Mouse (Mus musculus): ENCODE measurements at regions not wholly inside any gene's neighbourhood (a gene's known extent, or its start where the extent isn't known, plus 50 kb on each side); places are given as distances from the start of the nearest gene placed in this dataset.

DNA sequence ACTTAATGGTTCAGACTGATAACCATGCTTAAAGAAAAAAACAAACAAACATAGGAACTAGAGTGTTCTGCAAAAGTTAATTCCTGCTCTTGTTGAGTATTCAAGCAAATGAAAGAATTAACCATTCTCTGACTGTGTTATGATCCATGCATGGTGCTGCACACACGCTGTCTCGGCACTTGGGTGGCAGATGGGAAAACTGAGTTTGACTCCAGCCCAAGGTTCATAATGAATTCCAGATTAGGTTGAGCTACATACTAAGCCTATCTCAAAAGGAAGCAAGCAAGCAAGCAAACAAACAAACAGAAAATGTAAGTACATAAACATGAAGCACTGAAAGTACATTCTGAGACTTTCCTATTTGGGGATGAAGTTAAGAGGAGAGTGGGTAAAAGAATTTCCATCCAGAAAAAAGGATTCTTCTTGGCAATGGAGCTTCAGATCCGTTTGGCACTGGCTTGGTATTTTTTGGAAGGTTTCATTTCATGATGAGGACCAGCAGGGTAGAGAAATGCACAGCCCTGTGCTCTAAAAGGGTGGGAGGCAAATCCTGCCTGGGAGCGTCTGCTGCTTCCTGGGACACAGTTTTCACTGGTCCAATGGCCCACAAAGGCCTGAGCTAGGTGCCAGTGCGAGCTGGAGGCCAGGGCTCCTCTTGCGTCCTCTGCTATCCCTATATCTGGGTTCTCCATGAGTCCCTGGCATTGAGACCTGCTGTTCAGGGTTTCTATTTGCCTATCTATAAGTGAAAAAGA, 183.3 kb upstream of the 4930412O13Rik start:
- Histone ChIP-seq H3K9me3 (replicated peaks; ENCODE audit: insufficient read depth, low read length) (no peaks in the 10 kb centered on the region), H3K27me3 (ENCODE audit: control insufficient read depth in 1 of 2, insufficient read depth in 2 of 2, low read length in 2 of 2) (no peaks in the 10 kb centered on the region), H3K27ac (ENCODE audit: control insufficient read depth, low read depth, low read length) (no peak overlapping the region), H3K79me2 (ENCODE audit: control insufficient read depth, insufficient read depth, low read length, poor library complexity) (no peaks in the 10 kb centered on the region), H3K4me1 (ENCODE audit: control insufficient read depth in 1 of 2, insufficient read depth in 2 of 2, low read length in 2 of 2) (no peaks in the 10 kb centered on the region), H3K4me3 (ENCODE audit: control insufficient read depth in 1 of 2, insufficient read depth in 1 of 2, low read depth in 2 of 2, low read length in 2 of 2) (no peak overlapping the region), H3K36me3 (ENCODE audit: control insufficient read depth in 1 of 2, insufficient read depth in 2 of 2, low read length in 2 of 2) (no peaks in the 10 kb centered on the region), H3K9ac (ENCODE audit: control insufficient read depth, low read depth, low read length, poor library complexity, severe bottlenecking) (no peak overlapping the region)
- no peak for DNase-seq (ENCODE audit: low read depth, low spot score)
- TF ChIP-seq MEF2A (IDR thresholded peaks at IDR 0.05; ENCODE audit: extremely low read depth, insufficient replicate concordance, low read depth, low read length, poor library complexity, severe bottlenecking): no peak

DNA sequence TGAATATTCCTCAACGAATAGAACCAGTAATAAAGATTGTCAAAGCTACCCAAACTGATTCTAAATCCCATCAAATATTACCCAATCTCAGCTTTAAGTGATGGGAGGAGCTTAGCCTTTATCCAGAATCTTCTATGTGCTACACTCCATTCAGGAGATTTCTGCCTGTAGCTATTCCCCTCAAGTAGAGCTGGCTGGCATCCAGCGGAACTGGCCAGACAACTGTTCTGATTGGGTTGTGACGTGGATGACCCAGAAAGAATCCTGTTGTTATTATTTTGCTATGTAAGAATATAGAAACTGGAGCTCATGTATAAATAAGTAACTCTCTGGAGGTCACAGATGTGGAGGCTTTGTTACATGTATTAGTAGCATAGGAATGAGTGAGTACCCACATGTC, 176.8 kb upstream of the 4930412O13Rik start:
- Histone ChIP-seq H3K36me3 (ENCODE audit: control insufficient read depth in 1 of 2, insufficient read depth in 2 of 2, low read length in 2 of 2) (no peaks in the 10 kb centered on the region), H3K27me3 (ENCODE audit: control insufficient read depth in 1 of 2, insufficient read depth in 2 of 2, low read length in 2 of 2) (no peaks in the 10 kb centered on the region), H3K27ac (ENCODE audit: control insufficient read depth, low read depth, low read length) (no peak overlapping the region), H3K9me3 (replicated peaks; ENCODE audit: insufficient read depth, low read length) (no peaks in the 10 kb centered on the region), H3K4me3 (ENCODE audit: control insufficient read depth in 1 of 2, insufficient read depth in 1 of 2, low read depth in 2 of 2, low read length in 2 of 2) (no peak overlapping the region), H3K79me2 (ENCODE audit: control insufficient read depth, insufficient read depth, low read length, poor library complexity) (no peaks in the 10 kb centered on the region), H3K9ac (ENCODE audit: control insufficient read depth, low read depth, low read length, poor library complexity, severe bottlenecking) (no peak overlapping the region), H3K4me1 (ENCODE audit: control insufficient read depth in 1 of 2, insufficient read depth in 2 of 2, low read length in 2 of 2) (no peaks in the 10 kb centered on the region)
- no peak for TF ChIP-seq CTCF (IDR thresholded peaks at IDR 0.05 in 2 of 3, conservative IDR thresholded peaks at IDR 0.05 in 1 of 3; ENCODE audit: control insufficient read depth in 1 of 3, insufficient read depth in 1 of 3, low read depth in 2 of 3, low read length in 3 of 3, poor library complexity in 1 of 3, severe bottlenecking in 1 of 3)
- no peak for TF ChIP-seq MEF2A (IDR thresholded peaks at IDR 0.05; ENCODE audit: extremely low read depth, insufficient replicate concordance, low read depth, low read length, poor library complexity, severe bottlenecking)
- no peak for TF ChIP-seq RCOR1 (IDR thresholded peaks at IDR 0.05; ENCODE audit: low read depth, low read length)
- no peak for TF ChIP-seq ZC3H11A (IDR thresholded peaks at IDR 0.05; ENCODE audit: low read depth, low read length)
- TF ChIP-seq CHD1 (IDR thresholded peaks at IDR 0.05; ENCODE audit: low read depth, low read length): no peak
- no peak for TF ChIP-seq MYB (IDR thresholded peaks at IDR 0.05; ENCODE audit: low read depth, low read length)
- TF ChIP-seq TAL1 (IDR thresholded peaks at IDR 0.05; ENCODE audit: low read length): no peak
- no peak for TF ChIP-seq TCF12 (IDR thresholded peaks at IDR 0.05; ENCODE audit: low read depth, low read length)
- TF ChIP-seq MYC (IDR thresholded peaks at IDR 0.05; ENCODE audit: low read depth, low read length): no peak
- TF ChIP-seq GABPA (IDR thresholded peaks at IDR 0.05; ENCODE audit: low read depth, low read length): no peak
- no peak for TF ChIP-seq NRF1 (IDR thresholded peaks at IDR 0.05; ENCODE audit: insufficient read depth, low read depth, low read length, poor library complexity, severe bottlenecking)
- TF ChIP-seq ETS1 (IDR thresholded peaks at IDR 0.05; ENCODE audit: low read depth, low read length): no peak
- no peak for TF ChIP-seq TBP (IDR thresholded peaks at IDR 0.05; ENCODE audit: low read depth, low read length)
- TF ChIP-seq KAT2A (conservative IDR thresholded peaks at IDR 0.05; ENCODE audit: low read depth, low read length): no peak
- no peak for TF ChIP-seq POLR2AphosphoS5 (IDR thresholded peaks at IDR 0.05; ENCODE audit: borderline replicate concordance, low read depth, low read length)
- TF ChIP-seq MAZ (IDR thresholded peaks at IDR 0.05; ENCODE audit: low read depth, low read length): no peak
- TF ChIP-seq USF2 (IDR thresholded peaks at IDR 0.05; ENCODE audit: borderline replicate concordance in 1 of 2, insufficient read depth in 1 of 2, low read depth in 1 of 2, low read length in 2 of 2): no peak
- TF ChIP-seq ZMIZ1 (IDR thresholded peaks at IDR 0.05; ENCODE audit: low read depth, low read length): no peak
- TF ChIP-seq E2F4 (IDR thresholded peaks at IDR 0.05; ENCODE audit: borderline replicate concordance, low read depth, low read length): no peak
- DNase-seq (ENCODE audit: low read depth, low spot score): no peak
